Mouse (Mus musculus): Measurements from ENCODE around the gene B3gnt7. TPM values are rescaled to one million over a fixed set of nuclear protein-coding genes. Genes with fewer than 3 reads are reported as not detected.
"Not testable (repeated sequence)": the region's sequence is repeated elsewhere in the genome, so short reads cannot be mapped to it uniquely, and the experiment has no call there.

B3gnt7 gene
- polyA plus RNA-seq, 1 experiment: 2.3 TPM

DNA sequence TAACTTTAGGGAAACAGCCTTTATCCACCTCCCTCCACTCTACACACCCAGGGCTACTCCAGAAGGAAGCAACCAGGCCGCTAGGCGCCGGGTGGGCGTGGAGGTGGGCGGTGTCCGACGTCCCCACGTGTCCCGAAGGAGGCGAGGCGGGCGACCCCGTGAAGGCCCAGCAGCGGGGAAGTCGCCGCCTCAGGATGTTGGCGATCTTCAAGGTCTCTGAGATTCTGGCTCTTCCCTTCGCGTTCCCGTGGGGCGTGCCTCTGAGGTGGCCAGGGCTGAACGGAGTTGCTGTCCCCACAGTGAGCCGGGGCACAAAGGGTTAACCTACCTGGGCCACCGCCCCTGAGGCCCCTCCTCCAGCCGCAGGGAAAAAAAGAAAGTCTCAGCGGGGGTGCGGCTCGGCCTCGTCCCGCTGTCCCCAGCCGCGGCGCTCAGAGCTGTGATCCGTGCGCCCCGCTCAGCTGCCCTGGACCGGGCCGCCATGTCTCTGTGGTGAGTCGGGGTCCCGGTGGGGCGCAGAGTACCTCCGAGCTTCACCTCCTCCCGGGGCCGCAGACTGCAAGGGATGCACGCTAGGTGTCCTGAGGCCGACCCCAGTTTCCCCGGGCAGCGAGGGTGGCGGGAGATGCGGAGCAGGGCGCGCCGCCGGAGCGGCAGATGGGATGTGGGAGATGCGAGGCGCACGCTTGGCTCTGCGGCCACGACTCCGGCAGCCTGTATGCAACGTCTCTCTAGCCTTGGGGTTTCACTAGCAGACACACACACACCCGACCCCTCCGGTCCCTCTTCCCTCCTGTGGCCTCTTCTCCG lies 636 bp downstream of the B3gnt7 start:
- DNase-seq (ENCODE audit: low spot score): no peak

GRCm38 (mm10) chr1:86303873-86304250 lies 1.2 kb downstream of the B3gnt7 start:
- no peak for DNase-seq (ENCODE audit: low spot score)

GRCm38 (mm10) chr1:86306686-86307085 lies 4.1 kb downstream of the B3gnt7 start:
- DNase-seq (ENCODE audit: low spot score): no peak

DNA sequence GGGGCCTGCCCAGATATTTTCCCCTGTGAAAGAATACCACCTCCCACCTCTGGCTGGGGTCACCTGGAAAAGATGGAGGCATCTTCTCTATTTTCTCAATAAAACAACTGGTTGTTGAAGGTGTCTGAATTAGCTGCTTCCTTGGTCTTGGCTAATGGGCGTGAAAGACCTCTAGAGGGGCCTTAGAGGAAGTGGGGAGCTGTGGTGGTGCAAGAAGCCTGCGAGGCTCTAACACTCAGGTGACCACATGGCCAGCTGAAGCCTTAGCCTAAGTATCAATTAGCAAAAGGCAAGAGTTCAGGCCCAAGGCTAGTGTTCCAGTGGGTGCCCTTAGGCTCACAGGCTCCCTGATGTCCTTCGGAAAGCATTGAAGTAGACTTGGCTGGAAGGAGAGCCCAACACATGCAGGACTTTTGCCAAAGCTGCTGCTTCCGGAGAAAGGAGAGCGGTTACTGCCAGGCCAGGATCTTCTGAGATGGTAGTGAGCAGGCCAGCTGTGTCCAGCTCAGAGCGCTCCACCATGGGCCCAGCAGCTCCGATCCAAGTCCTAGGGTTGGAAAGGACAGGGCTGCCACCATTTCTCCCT lies 4.6 kb downstream of the B3gnt7 start:
- no peak for DNase-seq (ENCODE audit: low spot score)

DNA sequence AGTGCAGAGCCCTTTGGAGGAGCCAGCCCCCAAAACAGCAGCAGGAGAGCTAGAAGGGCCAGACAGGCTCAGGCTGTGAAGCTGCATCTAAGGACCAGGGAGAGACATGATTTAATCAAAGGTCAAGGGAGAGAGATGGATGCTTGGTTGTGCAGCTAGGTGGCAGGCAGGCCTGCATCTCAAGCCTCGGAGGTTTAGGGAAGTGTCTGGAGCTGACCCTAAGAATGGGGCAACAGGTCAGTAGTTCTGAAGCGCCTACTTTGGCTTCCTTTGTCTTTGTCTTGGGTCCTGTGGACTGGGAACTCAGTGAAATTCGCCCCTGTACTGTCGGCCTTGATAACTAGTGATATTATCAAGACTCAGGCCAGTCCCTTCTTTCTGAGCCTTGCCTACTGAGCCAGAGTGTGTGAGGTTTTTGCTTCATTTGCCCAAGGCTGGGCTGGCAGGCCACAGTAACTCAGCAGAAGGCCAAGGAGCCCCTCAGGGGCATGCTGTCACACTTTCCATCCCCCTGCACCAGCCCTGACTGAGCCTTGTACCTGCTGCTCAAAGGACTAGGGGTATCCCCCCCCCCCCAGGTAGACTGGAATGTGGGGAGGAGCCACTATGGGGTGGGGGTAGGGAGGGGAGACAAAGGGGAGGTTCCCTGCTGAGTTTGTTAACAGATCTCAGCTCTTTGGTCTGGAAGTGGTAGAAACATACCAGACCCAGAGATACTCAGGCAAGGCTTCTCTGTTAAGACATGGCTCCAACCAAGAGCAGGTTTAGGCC lies 5.4 kb downstream of the B3gnt7 start:
- DNase-seq (ENCODE audit: low spot score): no peak

- no peak for DNase-seq (ENCODE audit: low spot score)
Measured at GRCm38 (mm10) chr1:86309270-86309833, 6.7 kb downstream of the B3gnt7 start.

- no peak for DNase-seq (ENCODE audit: low spot score)
Measured at GRCm38 (mm10) chr1:86310536-86311310, 8.1 kb downstream of the B3gnt7 start.

- DNase-seq (ENCODE audit: low spot score): no peak
Measured at GRCm38 (mm10) chr1:86311467-86312005, 8.9 kb downstream of the B3gnt7 start.

- no peak for DNase-seq (ENCODE audit: low spot score)
Measured at GRCm38 (mm10) chr1:86312269-86312668, 9.6 kb downstream of the B3gnt7 start.

DNA sequence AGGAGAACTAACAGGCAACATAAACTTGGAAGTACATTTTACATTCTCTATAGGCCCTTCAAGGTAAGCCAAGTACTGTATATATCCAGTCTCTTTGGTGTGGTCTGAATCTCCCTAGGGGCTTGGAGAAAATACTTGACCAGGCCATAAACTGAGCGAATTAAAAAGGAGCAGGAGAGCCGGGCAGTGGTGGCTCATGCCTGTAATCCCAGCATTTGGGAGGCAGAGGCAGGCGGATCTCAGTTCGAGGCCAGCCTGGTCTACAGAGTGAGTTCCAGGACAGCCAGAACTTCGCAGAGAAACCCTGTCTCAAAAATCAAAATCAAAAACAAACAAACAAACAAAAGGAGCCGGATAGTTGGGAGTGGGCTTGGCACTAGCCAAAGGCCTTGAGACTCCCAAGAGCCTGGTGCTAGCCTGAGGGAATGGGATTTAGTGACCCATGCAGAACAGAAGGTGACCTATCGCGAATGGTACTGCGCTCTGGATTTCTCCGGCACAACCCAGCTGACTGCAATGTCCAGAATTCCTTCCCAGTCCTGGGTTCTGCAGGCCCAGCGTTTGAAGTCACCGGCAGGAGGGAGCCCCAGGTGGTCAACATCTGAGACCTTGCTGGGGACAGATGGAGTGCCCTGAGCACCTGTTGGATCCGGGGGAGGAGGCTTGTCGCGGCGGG lies 10.6 kb downstream of the B3gnt7 start:
- DNase-seq (ENCODE audit: low spot score): no peak

- no peak for DNase-seq (ENCODE audit: low spot score)
Measured at GRCm38 (mm10) chr1:86313772-86314125, 11.1 kb downstream of the B3gnt7 start.

DNA sequence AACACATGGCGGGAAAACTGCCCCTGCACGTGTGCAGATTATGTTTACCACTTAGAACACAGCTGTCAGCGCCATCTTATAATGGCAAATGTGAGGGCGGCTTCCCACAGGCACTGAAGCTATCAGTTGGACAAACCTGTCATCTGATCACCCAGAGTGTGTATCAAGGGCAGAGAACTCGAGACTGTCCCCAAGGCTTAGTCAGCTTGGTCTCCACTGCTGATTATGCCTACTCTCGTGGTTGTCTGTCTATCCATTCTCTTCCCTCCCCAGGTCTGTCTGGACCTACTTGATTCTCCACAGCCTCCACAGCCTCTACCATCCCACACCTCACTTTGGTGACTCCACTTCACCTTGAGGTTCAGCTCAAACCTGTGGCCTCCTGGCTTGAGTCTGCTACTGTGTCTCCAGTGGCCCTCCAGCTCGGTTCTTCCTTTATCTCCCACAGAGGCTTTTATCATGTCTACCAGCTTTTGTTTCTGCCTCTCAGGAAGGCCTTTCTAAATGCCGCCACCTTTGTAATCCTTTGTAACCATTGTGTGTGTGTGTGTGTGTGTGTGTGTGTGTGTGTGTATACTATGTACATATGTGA lies 18.3 kb downstream of the B3gnt7 start:
- DNase-seq (ENCODE audit: low spot score): no peak

DNA sequence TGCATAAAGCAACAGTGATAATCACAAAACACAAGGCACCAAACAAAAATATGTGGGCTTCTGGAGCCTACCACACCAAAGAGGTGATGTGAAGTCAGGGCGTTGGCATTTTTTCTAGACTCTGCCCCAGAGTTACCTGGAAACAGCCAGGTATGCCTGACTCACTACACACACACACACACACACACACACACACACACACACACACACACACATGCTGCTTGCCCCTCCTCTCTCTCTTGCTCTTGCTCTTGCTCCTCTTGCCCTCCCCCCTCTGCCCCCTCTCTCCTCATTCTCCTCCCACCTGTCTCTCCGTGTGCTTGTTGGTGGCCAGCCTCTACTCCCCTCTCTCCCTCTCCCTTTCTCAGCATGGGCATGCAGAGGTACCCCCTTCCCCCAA lies 33.7 kb downstream of the B3gnt7 start:
- DNase-seq (ENCODE audit: low spot score): no peak

GRCm38 (mm10) chr1:86339156-86339812 lies 36.7 kb downstream of the B3gnt7 start:
- DNase-seq (ENCODE audit: low spot score): no peak

- not testable (repeated sequence) for DNase-seq (ENCODE audit: low spot score)
Measured at GRCm38 (mm10) chr1:86341096-86341495, 38.5 kb downstream of the B3gnt7 start.

DNA sequence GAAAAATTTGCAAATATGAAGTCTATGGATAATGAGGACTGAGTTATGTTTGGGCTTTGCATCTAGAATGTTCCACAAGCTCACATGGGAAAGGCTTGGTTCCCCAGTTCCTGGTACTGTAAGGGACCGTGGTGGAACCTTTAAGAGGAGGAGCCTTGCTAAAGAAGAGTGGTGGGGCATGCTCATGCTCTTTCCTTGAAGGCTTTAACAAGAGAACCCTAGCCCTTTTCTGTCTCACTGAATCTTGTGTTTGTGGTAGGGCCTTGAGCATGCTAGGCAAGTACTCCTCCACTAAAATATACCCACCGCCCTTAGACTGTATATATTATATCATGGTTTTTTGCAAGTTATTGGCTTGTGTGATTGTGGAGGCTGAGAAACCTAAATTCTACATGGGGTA lies 39.7 kb downstream of the B3gnt7 start:
- DNase-seq (ENCODE audit: low spot score): no peak

DNA sequence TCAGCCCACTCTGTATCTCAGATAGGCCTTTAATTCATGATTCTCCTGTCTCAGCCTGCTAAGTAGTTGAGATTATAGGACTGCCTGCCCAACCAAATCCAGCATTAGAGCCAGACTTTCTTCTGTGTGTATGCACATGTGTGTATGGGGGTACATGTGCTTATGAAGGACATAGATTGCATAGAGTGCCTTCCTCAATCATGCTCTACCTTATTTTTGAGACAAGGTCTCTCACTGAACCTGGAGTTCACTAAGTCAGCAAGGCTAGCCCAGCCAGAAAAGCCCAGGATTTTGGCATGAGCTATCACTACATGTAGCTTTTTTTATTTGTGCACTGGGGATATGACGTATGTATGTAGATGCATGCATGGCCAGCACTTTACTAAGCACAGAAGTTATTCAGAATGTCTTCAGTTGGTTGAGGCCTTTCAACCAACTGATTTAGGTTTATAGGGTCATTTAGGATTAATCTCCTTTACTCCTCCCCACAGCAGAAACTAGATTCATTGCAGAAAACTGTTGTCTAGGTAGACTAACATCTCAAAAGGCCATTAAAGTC lies 40.5 kb downstream of the B3gnt7 start:
- no peak for DNase-seq (ENCODE audit: low spot score)

GRCm38 (mm10) chr1:86343969-86344861 lies 41.6 kb downstream of the B3gnt7 start:
- no peak for DNase-seq (ENCODE audit: low spot score)

GRCm38 (mm10) chr1:86345069-86345468 lies 42.4 kb downstream of the B3gnt7 start:
- DNase-seq (ENCODE audit: low spot score): no peak
